Mouse (Mus musculus) cortical plate, adult 2 months (tissue): ENCODE data around the gene Adgb.

Source experiments
- CTCF ChIP-seq: fragments of 200-500 bp; IDR thresholded peaks from 2 replicates; pipeline ENCODE4 v1.5.1; 2011; ENCODE audit warnings: mild to moderate bottlenecking, control low read depth, low read length; ENCODE audit not compliant: insufficient read depth; ENCODE audit errors: extremely low read depth
- POLR2A ChIP-seq: fragments of 200-500 bp; IDR thresholded peaks from 2 replicates; pipeline ENCODE4 v1.6.1; 2011; ENCODE audit warnings: mild to moderate bottlenecking, low read length, control low read depth; ENCODE audit not compliant: insufficient read depth; ENCODE audit errors: extremely low read depth

DNA sequence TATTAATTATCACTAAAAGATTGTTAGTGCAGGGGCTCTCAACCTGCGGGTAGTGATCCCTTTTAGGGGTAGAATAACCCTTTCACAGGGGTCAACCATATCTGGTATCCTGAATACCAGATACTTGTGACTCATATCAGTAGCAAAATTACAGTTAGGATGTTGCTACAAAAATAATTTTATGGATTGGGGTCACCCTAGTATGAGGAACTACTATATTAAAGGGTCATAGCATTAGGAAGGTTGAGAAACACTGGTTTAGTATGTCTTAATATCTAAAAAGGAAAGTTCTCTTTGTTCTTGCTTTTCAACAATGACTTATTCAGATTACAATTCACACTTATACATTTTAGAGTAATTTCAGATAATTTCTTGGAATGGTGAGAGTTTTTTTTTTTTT is 108.1 kb downstream of the Adgb start:
- TF ChIP-seq POLR2A, result no peak
- TF ChIP-seq CTCF, result no peak
